Mouse (Mus musculus): ENCODE results near the gene Dpp8.

DNA sequence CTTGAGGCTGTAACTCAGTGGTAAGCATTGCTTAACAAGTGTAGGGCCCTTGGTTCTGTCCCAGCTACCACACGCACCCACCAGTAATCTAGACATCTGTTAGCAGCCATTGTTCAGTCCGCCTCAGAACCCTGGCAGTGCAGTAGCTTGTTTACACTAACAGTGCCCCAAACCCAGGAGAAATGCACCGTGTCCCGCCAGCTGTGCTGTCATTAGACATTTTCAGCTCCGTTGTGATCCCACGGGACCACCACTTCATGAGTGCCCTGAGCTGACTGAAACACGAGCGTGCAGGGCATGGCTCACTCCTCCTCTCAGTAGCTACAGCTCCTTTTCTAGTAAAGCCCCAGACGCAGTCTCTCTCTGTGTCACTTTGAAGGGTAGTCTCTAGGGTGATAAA is 41.3 kb downstream of the Dpp8 start:
- TF ChIP-seq CTCF (IDR thresholded peaks at IDR 0.05; ENCODE audit: insufficient read depth, low read length) (no peak), POLR2A (IDR thresholded peaks at IDR 0.05; ENCODE audit: borderline replicate concordance, extremely low read depth, low read depth, low read length) (no peak)
